In genomic region chr7:46422764-46423412, GRCm38 (mm10) we compare ENCODE assay signal across 8 mouse cellular contexts. TPM values are rescaled to one million over a fixed set of nuclear protein-coding genes. Genes with fewer than 3 reads are reported as not detected.
A peak's percentile ranks its signal among the peaks of the same experiment; 100 is the strongest.
DNase-seq lines count a peak whose midpoint lies in the region; ATAC-seq lines count a peak whose summit lies in the region.

No protein-coding gene starts in this region.

- H3K4me3 ChIP-seq in heart, embryonic 10.5 days: no peak overlapping the region
- no peak overlapping the region for H3K4me3 ChIP-seq in midbrain, embryonic 11.5 days (ENCODE audit: low read depth, low read length)

- H3K27ac ChIP-seq in heart, embryonic 10.5 days: no peak overlapping the region
- H3K27ac ChIP-seq in midbrain, embryonic 11.5 days (ENCODE audit: low read depth, low read length): peak overlapping the region; percentile 41; the same call in 1 of the 2 replicates

- no peaks in the 10 kb centered on the region for H3K36me3 ChIP-seq in heart, embryonic 10.5 days
- no peaks in the 10 kb centered on the region for H3K36me3 ChIP-seq in midbrain, embryonic 11.5 days (ENCODE audit: control insufficient read depth, insufficient read depth, low read length)

- peaks cover 34% of the 10 kb centered on the region for H3K27me3 ChIP-seq in heart, embryonic 10.5 days (ENCODE audit: insufficient read depth, poor library complexity, severe bottlenecking)
- no peaks in the 10 kb centered on the region for H3K27me3 ChIP-seq in midbrain, embryonic 11.5 days (ENCODE audit: control insufficient read depth, insufficient read depth, low read length)

- DNase-seq in heart, adult 18-20 months: peak; percentile 22 to 60
- DNase-seq in heart, embryonic 10.5 days (ENCODE audit: low spot score): no peak
- DNase-seq in adrenal gland, adult 2 months: peak; percentile 54
- DNase-seq in embryo, embryonic 10.5 days (ENCODE audit: low spot score): peak; percentile 75
- peak; percentile 82 to 88 for DNase-seq in left cerebral cortex, adult 18-20 months (ENCODE audit: low spot score in 2 of 2)
- DNase-seq in midbrain, embryonic 11.5 days (ENCODE audit: low spot score, missing footprints): peak; percentile 93
- DNase-seq in spleen, adult 18-20 months: peak; percentile 57 to 76

- peaks cover 3% of the 10 kb centered on the region; the same call in 1 of the 2 replicates for H3K4me1 ChIP-seq in heart, embryonic 10.5 days
- peaks cover 20% of the 10 kb centered on the region for H3K4me1 ChIP-seq in midbrain, embryonic 11.5 days (ENCODE audit: control insufficient read depth, insufficient read depth, low read length)

- ATAC-seq in hematopoietic stem cell, adult 5-6 weeks (replicated peaks in 1 of 2; ENCODE audit: insufficient read depth in 1 of 2, low FRiP score in 2 of 2, low TSS enrichment in 1 of 2, low read depth in 1 of 2, poor library complexity in 2 of 2, severe bottlenecking in 2 of 2): peak; percentile 61 to 69
- peak; percentile 79 for ATAC-seq in midbrain, embryonic 11.5 days (ENCODE audit: low FRiP score)

- WGBS in heart, embryonic 10.5 days: 54% methylated on average over 18 of the region's 18 CpGs
- WGBS in midbrain, embryonic 11.5 days: 49% methylated on average over 16 of the region's 18 CpGs

- no peaks in the 10 kb centered on the region for H3K9me3 ChIP-seq in heart, embryonic 10.5 days
- no peaks in the 10 kb centered on the region for H3K9me3 ChIP-seq in midbrain, embryonic 11.5 days (ENCODE audit: control insufficient read depth, low read length)

- peak overlapping the region; percentile 26; the same call in 1 of the 2 replicates for H3K4me2 ChIP-seq in midbrain, embryonic 11.5 days

- H3K9ac ChIP-seq in midbrain, embryonic 11.5 days (ENCODE audit: low read length): no peak overlapping the region

RNA-seq across cellular contexts. Expression of gene Kcnc1, which starts 26.6 kb away (rescaled TPM):
- total RNA-seq in heart, adult 18-20 months (2021): under 1 TPM; 0.41 to 0.45 TPM
- 0.04 TPM in 1 of 2 replicates, not detected in the other for polyA plus RNA-seq in heart, embryonic 10.5 days (2016; fragmentation: Nextera tagmentation; extraction: Ambion mirVana)
- total RNA-seq in adrenal gland, adult 2 months (2021): under 1 TPM; 0.28 to 0.37 TPM
- polyA plus RNA-seq in adrenal gland, adult 2 months (2012; rRNA removed): 0.75 and 0.76 TPM in 2 replicates
- 0.19 and 0.25 TPM in 2 replicates for total RNA-seq in hematopoietic stem cell, adult 5-6 weeks (2017)
- total RNA-seq in left cerebral cortex, adult 18-20 months (2021): 100 to 1,000 TPM; 132 to 153 TPM
- 1.4 and 1.8 TPM in 2 replicates for polyA plus RNA-seq in midbrain, embryonic 11.5 days (2014; fragmentation: Nextera tagmentation; extraction: Ambion mirVana)

RNA-seq across cellular contexts. Expression of gene Myod1, which starts 46.6 kb away (rescaled TPM):
- total RNA-seq in heart, adult 18-20 months (2021): not detected
- polyA plus RNA-seq in heart, embryonic 10.5 days (2016; fragmentation: Nextera tagmentation; extraction: Ambion mirVana): 0.17 and 0.85 TPM in 2 replicates
- not detected for total RNA-seq in adrenal gland, adult 2 months (2021)
- not detected in 2 replicates for polyA plus RNA-seq in adrenal gland, adult 2 months (2012; rRNA removed)
- not detected in 2 replicates for total RNA-seq in hematopoietic stem cell, adult 5-6 weeks (2017)
- total RNA-seq in left cerebral cortex, adult 18-20 months (2021): not detected
- 0.11 TPM in 1 of 2 replicates, not detected in the other for polyA plus RNA-seq in midbrain, embryonic 11.5 days (2014; fragmentation: Nextera tagmentation; extraction: Ambion mirVana)

Comparison
In these comparisons a context has a peak if more than half of its experiments do, and no peak if none do; other contexts are left out.
1. RNA of gene Kcnc1, which starts 26.6 kb away (total RNA-seq): 132 to 153 TPM in left cerebral cortex, adult 18-20 months; 0.41 to 0.45 TPM in heart, adult 18-20 months, 0.28 to 0.37 TPM in adrenal gland, adult 2 months and 0.19 to 0.25 TPM in hematopoietic stem cell, adult 5-6 weeks; every median in the first group is over 10 times any median in the second.